Mouse (Mus musculus): ENCODE measurements around the gene Stambpl1.
"Not testable (repeated sequence)": the region's sequence is repeated elsewhere in the genome, so short reads cannot be mapped to it uniquely, and the experiment has no call there.

DNA sequence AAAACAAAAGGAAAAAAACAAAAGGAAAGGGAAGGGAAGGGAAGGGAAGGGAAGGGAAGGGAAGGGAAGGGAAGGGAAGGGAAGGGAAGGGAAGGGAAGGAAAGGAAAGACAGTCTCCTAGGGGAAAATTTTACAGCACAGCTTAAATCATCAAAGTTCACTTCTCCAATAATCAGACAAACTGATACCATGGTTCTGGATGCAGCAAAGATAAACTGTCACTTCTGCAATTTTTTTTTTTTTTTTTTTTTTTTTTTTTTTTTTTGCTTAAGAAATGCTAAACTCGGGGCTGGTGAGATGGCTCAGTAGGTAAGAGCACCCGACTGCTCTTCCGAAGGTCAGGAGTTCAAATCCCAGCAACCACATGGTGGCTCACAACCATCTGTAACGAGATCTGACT, 14.1 kb downstream of the Stambpl1 start:
- TF ChIP-seq POLR2A (IDR thresholded peaks at IDR 0.05; ENCODE audit: low read depth, low read length); CTCF (conservative IDR thresholded peaks at IDR 0.05; ENCODE audit: insufficient read depth, insufficient read length, low read depth, low read length): not testable (repeated sequence)
